8 mouse cellular contexts compared by ENCODE assay signal in genomic region chr7:19506326-19506725, GRCm38 (mm10). TPM values are rescaled to one million over a fixed set of nuclear protein-coding genes. Genes with fewer than 3 reads are reported as not detected.
DNase-seq lines count a peak whose midpoint lies in the region; ATAC-seq and TF ChIP-seq lines count a peak whose summit lies in the region.

No protein-coding gene starts in this region.

- no peak overlapping the region for H3K27ac ChIP-seq in heart, embryonic 10.5 days
- no peak overlapping the region for H3K27ac ChIP-seq in forebrain, embryonic 16.5 days (ENCODE audit: low read length)
- H3K27ac ChIP-seq in midbrain, embryonic 10.5 days (replicated peaks), result no peak overlapping the region

- H3K4me1 ChIP-seq in heart, embryonic 10.5 days, result peaks cover 23% of the 10 kb centered on the region
- peaks cover 41% of the 10 kb centered on the region for H3K4me1 ChIP-seq in G1E (ENCODE audit: insufficient read depth, low read depth, low read length)
- peaks cover 28% of the 10 kb centered on the region for H3K4me1 ChIP-seq in forebrain, embryonic 16.5 days (replicated peaks; ENCODE audit: control insufficient read depth, insufficient read depth, low read length)
- H3K4me1 ChIP-seq in midbrain, embryonic 10.5 days, result peaks cover 37% of the 10 kb centered on the region

- no peaks in the 10 kb centered on the region for H3K27me3 ChIP-seq in heart, embryonic 10.5 days (ENCODE audit: insufficient read depth, poor library complexity, severe bottlenecking)
- H3K27me3 ChIP-seq in G1E (ENCODE audit: insufficient read depth, low read length), result no peaks in the 10 kb centered on the region
- no peaks in the 10 kb centered on the region for H3K27me3 ChIP-seq in forebrain, embryonic 16.5 days (replicated peaks; ENCODE audit: control insufficient read depth, insufficient read depth, low read length)
- no peaks in the 10 kb centered on the region for H3K27me3 ChIP-seq in midbrain, embryonic 10.5 days (ENCODE audit: low read depth, poor library complexity, severe bottlenecking)

- peak; percentile 17; the same call in 1 of the 2 replicates for TF ChIP-seq CTCF in G1E (IDR thresholded peaks at IDR 0.05; ENCODE audit: low read depth, low read length)

- ATAC-seq in G1E (ENCODE audit: extremely low read depth, insufficient number of reproducible peaks, low FRiP score, poor library complexity, severe bottlenecking), result no peak
- ATAC-seq in forebrain, embryonic 16.5 days, result no peak

- DNase-seq in heart, embryonic 10.5 days (ENCODE audit: low spot score), result no peak
- DNase-seq in heart, postnatal 25 days (ENCODE audit: low spot score), result no peak
- DNase-seq in G1E (ENCODE audit: low spot score), result peak; percentile 63
- DNase-seq in midbrain, embryonic 10.5 days (ENCODE audit: low spot score), result no peak
- DNase-seq in frontal cortex, postnatal 14 days (ENCODE audit: low spot score in 2 of 2), result no peak
- DNase-seq in layer of hippocampus, adult 9-11 months, result no peak
- DNase-seq in thymus, postnatal 0 days (ENCODE audit: low spot score), result no peak

- 28% methylated on average over 6 of the region's 6 CpGs for WGBS in heart, embryonic 10.5 days
- WGBS in forebrain, embryonic 16.5 days, result 17% methylated on average over 6 of the region's 6 CpGs
- WGBS in midbrain, embryonic 10.5 days, result 23% methylated on average over 6 of the region's 6 CpGs

- intact Hi-C loops in heart, postnatal 25 days (cut with DNase I), result loop anchor here (2.0 to 5.0 kb wide), 2 partner anchors 56 to 66 kb away; partner anchors contain the start of gene Ppp1r37

- peak overlapping the region; percentile 77; the same call in 1 of the 2 replicates for H3K9ac ChIP-seq in forebrain, embryonic 16.5 days (replicated peaks; ENCODE audit: low read depth, low read length)

- peak overlapping the region; percentile 82; the same call in 1 of the 2 replicates for H3K4me3 ChIP-seq in heart, embryonic 10.5 days
- peak overlapping the region; percentile 92; the same call in 1 of the 2 replicates for H3K4me3 ChIP-seq in G1E (ENCODE audit: low read depth, low read length)
- peak overlapping the region; percentile 69 for H3K4me3 ChIP-seq in forebrain, embryonic 16.5 days (replicated peaks; ENCODE audit: low read length)
- H3K4me3 ChIP-seq in midbrain, embryonic 10.5 days, result peak overlapping the region; percentile 87

- H3K9me3 ChIP-seq in heart, embryonic 10.5 days, result no peaks in the 10 kb centered on the region
- no peaks in the 10 kb centered on the region for H3K9me3 ChIP-seq in G1E (replicated peaks)
- no peaks in the 10 kb centered on the region for H3K9me3 ChIP-seq in forebrain, embryonic 16.5 days (ENCODE audit: control insufficient read depth, low read length)
- H3K9me3 ChIP-seq in midbrain, embryonic 10.5 days (replicated peaks), result no peaks in the 10 kb centered on the region

- peak overlapping the region; percentile 94 for H3K4me2 ChIP-seq in forebrain, embryonic 16.5 days (ENCODE audit: low read length)

- H3K36me3 ChIP-seq in heart, embryonic 10.5 days, result peaks cover 4% of the 10 kb centered on the region; the same call in 1 of the 2 replicates
- H3K36me3 ChIP-seq in G1E (replicated peaks), result peaks cover 33% of the 10 kb centered on the region
- H3K36me3 ChIP-seq in forebrain, embryonic 16.5 days (ENCODE audit: control insufficient read depth, insufficient read depth), result no peaks in the 10 kb centered on the region
- peaks cover 5% of the 10 kb centered on the region; the same call in 1 of the 2 replicates for H3K36me3 ChIP-seq in midbrain, embryonic 10.5 days

RNA-seq across cellular contexts. Expression of gene Bloc1s3, which starts 1.8 kb away (rescaled TPM):
- 1.5 and 2.0 TPM in 2 replicates for polyA plus RNA-seq in heart, embryonic 10.5 days (2016; fragmentation: Nextera tagmentation; extraction: Ambion mirVana)
- total RNA-seq in heart, postnatal 25 days (2021), result 1 to 10 TPM; 2.3 to 2.4 TPM
- total RNA-seq in G1E (2014; fragmentation: Nextera tagmentation), result 4.6 and 5.2 TPM in 2 replicates
- total RNA-seq in G1E (2017), result 4.2 and 5.2 TPM in 2 replicates
- 5.7 and 6.0 TPM in 2 replicates for polyA plus RNA-seq in G1E (2012)
- polyA plus RNA-seq in forebrain, embryonic 16.5 days (2015; fragmentation: Nextera tagmentation; extraction: Ambion mirVana), result 3.7 and 4.9 TPM in 2 replicates
- polyA plus RNA-seq in midbrain, embryonic 10.5 days (2016; fragmentation: Nextera tagmentation; extraction: Ambion mirVana), result 2.3 and 2.4 TPM in 2 replicates
- 2.7 and 4.0 TPM in 2 replicates for polyA plus RNA-seq in thymus, postnatal 0 days (2015; fragmentation: Nextera tagmentation; extraction: Ambion mirVana)

RNA-seq across cellular contexts. Expression of gene Trappc6a, which starts 1.9 kb away (rescaled TPM):
- 95.3 and 107 TPM in 2 replicates for polyA plus RNA-seq in heart, embryonic 10.5 days (2016; fragmentation: Nextera tagmentation; extraction: Ambion mirVana)
- total RNA-seq in heart, postnatal 25 days (2021), result 10 to 100 TPM; 35.6 to 35.9 TPM
- total RNA-seq in G1E (2014; fragmentation: Nextera tagmentation) (87.2 and 92.8 TPM in 2 replicates), G1E (2017) (141 and 200 TPM in 2 replicates)
- polyA plus RNA-seq in G1E (2012), result 537 and 654 TPM in 2 replicates
- polyA plus RNA-seq in forebrain, embryonic 16.5 days (2015; fragmentation: Nextera tagmentation; extraction: Ambion mirVana), result 29.4 and 31.2 TPM in 2 replicates
- 65.2 and 68.2 TPM in 2 replicates for polyA plus RNA-seq in midbrain, embryonic 10.5 days (2016; fragmentation: Nextera tagmentation; extraction: Ambion mirVana)
- polyA plus RNA-seq in thymus, postnatal 0 days (2015; fragmentation: Nextera tagmentation; extraction: Ambion mirVana), result 86.5 and 92.5 TPM in 2 replicates

RNA-seq across cellular contexts. Expression of gene Nkpd1, which starts 11.3 kb away (rescaled TPM):
- polyA plus RNA-seq in heart, embryonic 10.5 days (2016; fragmentation: Nextera tagmentation; extraction: Ambion mirVana), result 0.09 and 0.14 TPM in 2 replicates
- not detected for total RNA-seq in heart, postnatal 25 days (2021)
- total RNA-seq in G1E (2014; fragmentation: Nextera tagmentation), result 0.53 and 0.92 TPM in 2 replicates
- total RNA-seq in G1E (2017), result 0.22 and 0.41 TPM in 2 replicates
- 0.55 TPM in 2 replicates for polyA plus RNA-seq in G1E (2012)
- 0.81 and 0.90 TPM in 2 replicates for polyA plus RNA-seq in forebrain, embryonic 16.5 days (2015; fragmentation: Nextera tagmentation; extraction: Ambion mirVana)
- 0.06 TPM in 2 replicates for polyA plus RNA-seq in midbrain, embryonic 10.5 days (2016; fragmentation: Nextera tagmentation; extraction: Ambion mirVana)
- polyA plus RNA-seq in thymus, postnatal 0 days (2015; fragmentation: Nextera tagmentation; extraction: Ambion mirVana), result 0.24 and 0.42 TPM in 2 replicates

RNA-seq across cellular contexts. Expression of gene Exoc3l2, which starts 43.2 kb away (rescaled TPM):
- polyA plus RNA-seq in heart, embryonic 10.5 days (2016; fragmentation: Nextera tagmentation; extraction: Ambion mirVana), result 1.8 and 2.5 TPM in 2 replicates
- 1 to 10 TPM; 1.2 to 1.3 TPM for total RNA-seq in heart, postnatal 25 days (2021)
- total RNA-seq in G1E (2014; fragmentation: Nextera tagmentation) (not detected in 2 replicates), G1E (2017) (not detected in 2 replicates)
- 0.02 TPM in 1 of 2 replicates, not detected in the other for polyA plus RNA-seq in G1E (2012)
- 0.11 and 0.19 TPM in 2 replicates for polyA plus RNA-seq in forebrain, embryonic 16.5 days (2015; fragmentation: Nextera tagmentation; extraction: Ambion mirVana)
- polyA plus RNA-seq in midbrain, embryonic 10.5 days (2016; fragmentation: Nextera tagmentation; extraction: Ambion mirVana), result 0.75 and 0.81 TPM in 2 replicates
- polyA plus RNA-seq in thymus, postnatal 0 days (2015; fragmentation: Nextera tagmentation; extraction: Ambion mirVana), result 0.74 and 0.78 TPM in 2 replicates

RNA-seq across cellular contexts. Expression of gene Mark4, which starts 47.7 kb away (rescaled TPM):
- 7.0 and 8.9 TPM in 2 replicates for polyA plus RNA-seq in heart, embryonic 10.5 days (2016; fragmentation: Nextera tagmentation; extraction: Ambion mirVana)
- 10 to 100 TPM; 22.3 to 24.3 TPM for total RNA-seq in heart, postnatal 25 days (2021)
- total RNA-seq in G1E (2014; fragmentation: Nextera tagmentation) (17.8 and 21.3 TPM in 2 replicates), G1E (2017) (2.7 and 4.3 TPM in 2 replicates)
- polyA plus RNA-seq in G1E (2012), result 34.7 and 46.5 TPM in 2 replicates
- 13.8 and 17.5 TPM in 2 replicates for polyA plus RNA-seq in forebrain, embryonic 16.5 days (2015; fragmentation: Nextera tagmentation; extraction: Ambion mirVana)
- polyA plus RNA-seq in midbrain, embryonic 10.5 days (2016; fragmentation: Nextera tagmentation; extraction: Ambion mirVana), result 8.0 and 8.4 TPM in 2 replicates
- polyA plus RNA-seq in thymus, postnatal 0 days (2015; fragmentation: Nextera tagmentation; extraction: Ambion mirVana), result 6.7 and 9.0 TPM in 2 replicates
